Mouse (Mus musculus) olfactory bulb, adult 2 months (tissue): ENCODE measurements around the gene Tpp2.

Experiments used
- CTCF ChIP-seq: fragments of 200-500 bp; IDR thresholded peaks from 2 replicates; pipeline ENCODE4 v1.5.1; 2012; ENCODE audit warnings: low read depth, mild to moderate bottlenecking, low read length, moderate library complexity; ENCODE audit not compliant: insufficient read depth
- POLR2A ChIP-seq: fragments of 200-500 bp; IDR thresholded peaks from 2 replicates; pipeline ENCODE4 v1.6.1; 2012; ENCODE audit warnings: mild to moderate bottlenecking, low read depth, low read length, moderate library complexity; ENCODE audit not compliant: insufficient read depth

DNA sequence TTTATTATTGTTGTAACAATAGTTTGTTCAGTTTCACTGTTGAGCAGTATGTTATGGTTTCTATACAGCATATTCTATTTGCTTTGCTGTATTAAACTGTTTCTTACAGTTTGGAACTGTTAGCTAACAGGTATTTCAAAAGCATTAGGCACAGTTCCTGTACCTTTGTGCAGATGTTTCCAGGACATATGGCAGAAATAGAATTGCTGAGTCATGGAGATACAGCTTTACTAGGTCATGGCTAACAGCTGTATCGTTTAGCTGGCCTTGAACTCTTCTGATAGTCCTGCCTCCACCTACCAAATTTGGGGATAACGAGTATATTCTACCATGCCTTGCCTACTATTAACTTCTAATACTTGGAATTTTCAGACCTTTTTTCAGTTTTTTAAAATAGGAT is 9.4 kb downstream of the Tpp2 start:
- no peak for TF ChIP-seq POLR2A
- no peak for TF ChIP-seq CTCF
